Mouse (Mus musculus): ENCODE measurements at regions not wholly inside any gene's neighbourhood (a gene's known extent, or its start where the extent isn't known, plus 50 kb on each side); places are given as distances from the start of the nearest gene placed in this dataset.
"Not testable (repeated sequence)": the region's sequence is repeated elsewhere in the genome, so short reads cannot be mapped to it uniquely, and the experiment has no call there.

GRCm38 (mm10) chr10:6597256-6597655 lies 161.1 kb upstream of the Oprm1 start:
- in situ Hi-C loops (cut with MboI, MseI): no loop called here

- in situ Hi-C loops (cut with MboI, MseI): not testable (repeated sequence)
Observed at GRCm38 (mm10) chr10:6598586-6598985, 159.7 kb upstream of the Oprm1 start.

GRCm38 (mm10) chr10:6647576-6647975 lies 110.7 kb upstream of the Oprm1 start:
- in situ Hi-C loops (cut with MboI, MseI): no loop called here

- in situ Hi-C loops (cut with MboI, MseI): no loop called here
Observed at GRCm38 (mm10) chr10:6685308-6686080, 72.8 kb upstream of the Oprm1 start.

- in situ Hi-C loops (cut with MboI, MseI): no loop called here
Observed at GRCm38 (mm10) chr10:6686081-6686474, 72.2 kb upstream of the Oprm1 start.

Data from T-helper 2 cell (primary cell).